Mouse (Mus musculus) bone marrow, adult 2 months (tissue): ENCODE measurements around the gene 4933430I17Rik. TPM values are rescaled to one million over a fixed set of nuclear protein-coding genes. Genes with fewer than 3 reads are reported as not detected.

Experiments
- H3K27ac ChIP-seq: fragments of 200-500 bp; 2 replicates; pipeline ENCODE4 v1.5.1; 2012; ENCODE audit warnings: low read depth, mild to moderate bottlenecking, control low read depth, inconsistent platforms, low read length; ENCODE audit not compliant: control insufficient read depth, poor library complexity, insufficient read depth
- H3K4me1 ChIP-seq: fragments of 200-500 bp; 2 replicates; pipeline ENCODE4 v1.6.1; 2011; ENCODE audit warnings: low read length; ENCODE audit not compliant: control insufficient read depth, insufficient read depth
- H3K4me3 ChIP-seq: fragments of 200-500 bp; replicated peaks from 2 replicates; pipeline ENCODE3; 2011; ENCODE audit warnings: mild to moderate bottlenecking, low read depth, low read length, control low read depth; ENCODE audit not compliant: control insufficient read depth
- CTCF ChIP-seq: fragments of 200-500 bp; IDR thresholded peaks from 2 replicates; pipeline ENCODE4 v1.5.1; 2011; ENCODE audit warnings: low read length, control low read depth; ENCODE audit not compliant: control insufficient read depth, insufficient read depth
- POLR2A ChIP-seq: fragments of 200-500 bp; IDR thresholded peaks from 2 replicates; pipeline ENCODE4 v1.6.1; 2011; ENCODE audit warnings: low read depth, mild to moderate bottlenecking, control low read depth, low read length, borderline replicate concordance; ENCODE audit not compliant: control insufficient read depth
- WGBS: fragments of 180-500 bp; shearing (Covaris S2); methylation state at CpG from one replicate; pipeline ENCODE4 v1.1.7; 2018; 5-methylcytosine and 5-hydroxymethylcytosine counted together
- polyA plus RNA-seq: library from polyadenylated mRNA; stranded (reverse); fragments of >200 nt; gene quantifications from 2 replicates; pipeline ENCODE4 v1.2.4, GENCODE M21; 2011; ENCODE audit warnings: low replicate concordance; ENCODE audit not compliant: missing spikeins, insufficient read depth, insufficient read length

4933430I17Rik gene
- polyA plus RNA-seq, 1 experiment, result not detected

DNA sequence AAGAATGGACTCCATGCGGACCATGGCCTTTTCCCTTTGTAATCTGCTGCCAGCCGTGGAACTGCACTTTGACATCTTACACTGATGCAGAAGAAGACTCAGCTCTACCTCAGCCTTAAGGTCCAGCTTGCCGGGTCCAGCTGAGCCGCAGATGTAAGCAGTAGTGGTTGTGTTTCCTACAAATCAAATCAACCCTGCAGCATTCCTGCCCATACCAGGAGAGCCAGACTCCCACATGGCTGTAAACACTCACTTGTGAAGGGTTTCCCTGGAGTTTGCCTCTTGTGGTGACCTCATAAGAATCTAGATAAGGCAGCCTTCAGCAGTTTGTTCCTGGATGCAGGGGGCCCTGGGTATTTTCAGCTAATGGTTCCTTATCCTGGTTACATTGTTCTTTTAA lies 41.4 kb downstream of the 4933430I17Rik start:
- no peak overlapping the region for H3K27ac ChIP-seq
- H3K4me3 ChIP-seq, result no peak overlapping the region
- 87% methylated on average over 4 of the region's 4 CpGs for WGBS
- TF ChIP-seq POLR2A, result no peak
- no peak for TF ChIP-seq CTCF
- H3K4me1 ChIP-seq, result no peaks in the 10 kb centered on the region

DNA sequence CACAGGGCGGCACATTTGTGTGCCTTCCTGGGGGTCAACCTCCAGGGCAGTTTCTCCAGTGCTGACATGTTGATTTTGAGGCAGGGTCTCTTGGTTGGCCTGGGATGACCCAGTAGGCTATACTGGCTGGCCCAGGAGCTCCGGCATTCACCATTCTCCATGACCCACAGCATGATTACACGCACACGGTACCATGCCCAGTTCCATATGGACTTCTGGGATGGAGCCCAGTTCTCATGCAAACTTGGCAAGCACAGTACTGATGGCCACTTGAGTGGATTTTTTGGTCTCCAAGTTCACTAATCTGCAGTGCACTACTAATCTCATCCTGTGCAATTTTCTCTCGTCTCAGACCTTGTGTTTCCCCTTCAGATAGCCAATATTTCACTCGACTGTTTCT lies 42.5 kb downstream of the 4933430I17Rik start:
- Histone ChIP-seq H3K4me3 (no peak overlapping the region), H3K4me1 (no peaks in the 10 kb centered on the region), H3K27ac (no peak overlapping the region)
- no peak for TF ChIP-seq POLR2A
- 80% methylated on average over 6 of the region's 6 CpGs for WGBS

DNA sequence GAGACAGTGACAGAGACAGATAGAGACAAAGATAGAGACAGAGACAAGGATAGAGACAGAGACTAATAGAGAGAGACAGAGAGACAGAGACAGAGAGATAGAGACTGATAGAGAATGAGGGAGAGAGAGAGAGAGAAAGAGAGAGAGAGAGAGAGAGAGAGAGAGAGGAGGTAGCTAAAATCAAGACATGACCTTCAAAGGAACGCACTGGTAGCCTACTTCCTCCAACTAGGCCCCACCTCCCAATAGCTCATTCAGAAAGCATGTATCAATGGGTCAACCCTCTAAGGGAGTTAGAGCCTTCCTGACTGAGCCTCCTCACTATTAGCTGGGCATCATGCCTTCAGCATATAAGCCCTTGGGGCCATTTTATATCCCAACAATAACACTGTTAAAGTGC lies 43.2 kb downstream of the 4933430I17Rik start:
- no peaks in the 10 kb centered on the region for H3K4me1 ChIP-seq
- no peak overlapping the region for H3K27ac ChIP-seq
- H3K4me3 ChIP-seq, result no peak overlapping the region
- WGBS, result 55% methylated on average over 1 of the region's 1 CpGs
- no peak for TF ChIP-seq CTCF
- no peak for TF ChIP-seq POLR2A

GRCm38 (mm10) chr4:62569603-62570002 lies 44.4 kb downstream of the 4933430I17Rik start:
- WGBS, result 88% methylated on average over 5 of the region's 5 CpGs
- no peak overlapping the region for H3K4me3 ChIP-seq
- no peak overlapping the region for H3K27ac ChIP-seq
- H3K4me1 ChIP-seq, result no peaks in the 10 kb centered on the region
- TF ChIP-seq POLR2A (no peak), CTCF (no peak)

- WGBS, result 68% methylated on average over 5 of the region's 5 CpGs
- no peak overlapping the region for H3K27ac ChIP-seq
- TF ChIP-seq CTCF (no peak), POLR2A (no peak)
- H3K4me3 ChIP-seq, result no peak overlapping the region
- no peaks in the 10 kb centered on the region for H3K4me1 ChIP-seq
Observed at GRCm38 (mm10) chr4:62570029-62570428, 44.9 kb downstream of the 4933430I17Rik start.

DNA sequence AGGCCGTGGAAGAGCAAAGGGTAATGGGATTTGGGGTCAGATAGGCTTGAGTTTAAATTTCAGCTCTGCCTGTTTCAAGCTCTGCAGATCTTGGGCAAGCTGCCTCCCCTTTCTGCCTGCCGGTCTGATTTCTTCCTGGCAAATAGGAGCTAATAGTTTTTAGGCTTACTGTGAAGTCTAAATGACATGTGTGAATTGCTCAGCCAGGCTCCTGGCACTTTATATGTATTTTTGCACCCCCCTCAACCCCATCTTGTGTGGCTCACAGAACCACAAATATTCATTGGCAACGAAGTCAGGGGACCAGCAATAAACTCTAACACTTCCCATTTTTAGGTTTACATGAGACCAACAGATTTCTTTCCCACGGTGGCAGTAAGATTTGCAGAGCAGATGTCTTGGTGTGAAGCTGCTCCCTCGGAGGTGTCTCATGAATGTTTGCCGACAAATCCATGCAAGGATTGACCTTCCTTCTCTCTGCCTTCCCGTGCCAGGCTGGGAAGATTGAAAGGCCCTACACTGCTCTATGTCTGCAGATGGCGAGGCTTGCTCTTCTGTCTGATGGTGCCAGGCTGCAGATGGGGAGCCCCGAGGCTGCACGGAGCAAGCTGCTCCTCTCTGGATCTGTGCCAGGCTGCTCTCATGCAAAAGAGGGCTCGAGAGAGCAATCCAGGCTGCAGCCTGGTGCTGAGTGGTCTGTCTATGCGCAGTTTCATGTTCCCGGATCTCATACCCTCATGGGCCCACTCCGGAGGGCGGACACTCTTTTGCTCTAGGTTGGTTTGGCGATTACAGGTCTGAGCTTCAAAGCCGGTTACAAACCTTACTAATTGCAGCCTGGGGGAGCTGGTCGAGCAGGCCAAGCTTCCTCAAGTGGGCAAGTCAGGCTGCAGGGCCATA lies 57.4 kb downstream of the 4933430I17Rik start:
- H3K4me3 ChIP-seq, result no peak overlapping the region
- H3K27ac ChIP-seq, result no peak overlapping the region
- TF ChIP-seq CTCF (no peak), POLR2A (no peak)
- WGBS, result 18% methylated on average over 18 of the region's 18 CpGs
- peaks cover 1% of the 10 kb centered on the region; the same call in 1 of the 2 replicates for H3K4me1 ChIP-seq

DNA sequence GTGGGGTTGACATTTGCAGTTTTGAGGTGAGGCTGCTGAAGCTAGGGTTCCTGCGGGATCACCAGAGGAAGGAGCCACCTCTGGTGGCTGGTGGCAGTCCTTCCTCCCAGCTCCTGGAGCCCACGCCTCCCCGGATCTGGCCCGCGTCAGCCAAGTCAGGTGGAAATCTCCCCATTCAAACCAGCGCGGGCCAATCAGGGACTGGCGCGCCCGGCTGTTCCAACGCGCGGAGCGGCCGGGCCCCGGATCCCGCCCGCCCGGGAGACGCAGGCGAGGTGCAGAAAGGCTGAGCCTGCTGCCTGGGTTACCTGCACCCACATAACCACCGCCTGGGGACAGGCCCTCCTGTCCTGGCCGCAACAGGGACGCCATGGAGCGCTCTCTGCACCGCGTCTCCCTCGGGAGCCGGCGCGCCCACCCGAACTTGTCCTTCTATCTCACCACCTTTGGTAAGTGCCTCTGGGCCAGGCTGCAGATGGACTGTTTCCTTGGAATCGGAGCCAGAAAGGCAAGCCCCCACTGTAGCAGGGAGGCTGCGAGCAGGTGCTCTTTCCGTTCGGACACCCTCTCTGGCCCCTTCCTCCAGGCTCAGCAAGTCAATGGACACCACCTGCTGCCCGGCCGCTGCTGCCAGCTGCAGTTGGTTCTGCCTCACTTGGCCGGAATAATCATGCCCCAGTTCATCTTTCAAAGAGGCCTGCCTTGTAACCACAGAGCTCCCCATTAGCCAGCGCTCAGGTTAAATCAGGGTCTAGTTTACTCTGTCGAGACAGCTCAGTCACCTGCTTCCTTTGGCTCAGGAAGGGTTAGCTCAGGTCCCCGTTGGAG lies 58.3 kb downstream of the 4933430I17Rik start:
- no peak for TF ChIP-seq POLR2A
- peaks cover 1% of the 10 kb centered on the region; the same call in 1 of the 2 replicates for H3K4me1 ChIP-seq
- H3K27ac ChIP-seq, result no peak overlapping the region
- peak overlapping the region; percentile 28 for H3K4me3 ChIP-seq
- WGBS, result 2% methylated on average over 42 of the region's 42 CpGs

GRCm38 (mm10) chr4:62587067-62587466 lies 61.9 kb downstream of the 4933430I17Rik start:
- Histone ChIP-seq H3K4me3 (no peak overlapping the region), H3K27ac (no peak overlapping the region), H3K4me1 (peaks cover 1% of the 10 kb centered on the region; the same call in 1 of the 2 replicates)
- no peak for TF ChIP-seq POLR2A
- 50% methylated on average over 8 of the region's 8 CpGs for WGBS
